Mouse (Mus musculus) ovary, adult 18-20 months (tissue): ENCODE data around the gene Kif2c.
A peak's percentile ranks its signal among the peaks of the same experiment; 100 is the strongest.

Source experiments
- DNase-seq: peaks from one replicate; pipeline ENCODE4 v3.0.0; 2022; ENCODE audit warnings: low spot score, mixed read lengths

Gene Kif2c

DNA sequence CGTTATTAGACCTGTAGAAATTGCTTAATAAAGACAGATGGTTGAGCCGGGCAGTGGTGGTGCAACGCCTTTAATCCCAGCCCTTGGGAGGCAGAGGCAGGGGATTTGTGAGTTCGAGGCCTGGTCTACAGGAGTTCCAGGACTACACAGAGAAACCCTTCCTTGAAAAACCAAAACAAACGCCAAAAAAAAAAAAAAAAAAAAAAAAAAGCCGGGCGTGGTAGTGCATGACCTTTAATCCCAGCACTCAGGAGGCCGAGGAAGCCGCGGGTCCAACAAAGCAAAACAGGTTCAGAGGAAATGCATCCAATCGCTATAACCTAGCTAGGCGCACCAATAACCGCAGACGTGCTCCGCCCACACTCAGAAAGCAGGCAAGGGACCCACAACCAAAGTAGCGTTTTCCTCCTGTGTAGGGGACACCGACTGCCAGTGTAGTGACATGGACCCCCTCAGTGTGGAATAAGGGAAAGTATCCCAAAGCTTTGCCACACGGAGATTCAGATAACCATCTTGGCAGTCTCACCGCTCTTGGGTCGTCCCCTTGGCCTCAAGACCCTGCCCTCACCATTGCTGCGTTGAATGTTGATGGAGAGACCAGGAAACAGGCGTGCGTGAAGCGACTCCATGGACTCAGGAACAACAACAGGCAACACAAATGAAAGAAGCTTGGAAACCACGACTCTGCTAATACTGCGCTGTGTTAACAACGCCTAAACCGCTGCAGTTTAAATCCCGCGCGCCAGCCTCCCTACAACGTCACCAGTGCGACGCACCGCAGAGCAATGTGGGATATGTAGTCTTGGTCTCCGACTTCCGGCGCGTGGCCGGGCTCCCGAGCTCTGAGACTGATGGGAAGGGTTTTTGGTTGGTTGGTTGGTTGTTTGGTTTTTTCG lies at the start of gene Kif2c:
Gene Kif2c (minus strand): TSS at position 777 of the 896 bp plus-strand sequence.
- DNase-seq: peak; percentile 84

DNA sequence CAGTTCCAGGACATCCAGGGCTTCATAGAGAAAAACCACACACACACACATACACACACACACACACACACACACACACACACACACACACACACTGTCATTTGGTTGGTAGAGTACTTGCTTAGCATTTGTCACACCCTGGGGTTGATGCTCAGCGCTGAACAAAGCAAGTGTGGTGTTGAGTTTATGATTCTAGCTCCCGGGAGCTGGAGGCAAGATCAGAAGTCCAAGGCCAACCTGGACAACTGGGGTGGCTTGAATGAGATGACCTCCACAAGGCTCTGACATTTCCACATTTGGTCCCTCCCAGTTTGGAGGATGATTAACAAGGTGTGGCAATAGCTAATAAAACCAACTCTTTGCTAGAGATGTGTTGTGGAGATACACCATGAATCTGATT lies 48.8 kb upstream of the Kif2c start:
- DNase-seq: no peak

DNA sequence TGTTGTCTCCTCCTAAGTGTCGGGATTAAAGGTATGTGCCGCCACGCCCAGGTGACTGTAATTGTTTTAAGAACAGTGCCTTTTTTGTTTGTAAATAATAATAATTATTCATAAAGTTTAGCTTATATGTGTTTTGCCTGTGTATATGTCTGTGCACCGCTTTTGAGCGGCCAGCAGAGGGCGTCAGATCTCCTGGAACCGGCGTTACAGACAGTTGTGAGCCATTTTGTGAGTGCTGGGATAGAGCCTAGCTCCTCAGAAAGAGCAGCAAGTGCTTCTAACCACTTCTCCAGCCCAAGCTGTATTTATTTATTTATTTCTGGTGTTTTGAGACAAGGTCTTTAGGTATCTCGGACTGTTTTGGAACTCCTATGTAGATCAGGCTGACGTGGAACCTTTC lies 47.9 kb upstream of the Kif2c start:
- DNase-seq: no peak

DNA sequence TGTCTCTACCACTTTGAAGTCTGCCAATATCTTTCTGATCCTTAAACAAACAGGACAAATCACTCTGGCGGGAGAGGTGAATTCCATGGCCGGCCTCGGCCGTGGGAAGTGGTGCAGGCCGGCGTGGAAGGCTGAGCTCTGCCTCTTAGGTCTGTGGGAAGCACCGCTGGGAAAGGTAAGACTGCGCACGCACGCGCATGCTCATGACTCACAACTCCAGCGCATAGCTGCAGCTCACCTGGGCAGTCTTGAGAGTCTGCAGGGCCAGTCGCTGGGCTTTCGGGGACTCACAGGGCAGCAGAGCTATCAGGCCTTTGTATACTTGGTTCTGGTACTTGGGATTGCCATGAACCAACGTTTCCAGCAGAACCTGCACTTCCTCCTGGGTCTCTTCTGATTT lies 47.2 kb upstream of the Kif2c start:
- DNase-seq: no peak

DNA sequence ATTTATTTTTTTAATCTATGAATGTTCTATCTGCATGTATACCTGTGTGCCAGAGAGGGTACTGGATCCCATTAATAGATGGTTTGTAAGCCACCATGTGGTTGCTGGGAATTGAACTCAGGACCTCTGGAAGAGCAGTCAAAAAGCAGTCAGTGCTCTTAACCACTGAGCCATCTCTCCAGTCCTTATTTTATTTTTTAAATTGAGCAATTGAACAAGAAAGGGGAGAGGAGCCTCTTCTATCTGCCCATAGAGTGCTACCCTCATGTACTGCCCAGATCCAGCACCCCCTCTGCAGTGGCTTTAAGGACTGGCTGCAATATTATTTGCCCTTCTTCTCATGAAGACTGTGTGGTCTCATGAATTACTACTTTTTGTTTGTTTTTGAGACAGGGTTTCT lies 42.8 kb upstream of the Kif2c start:
- DNase-seq: no peak

DNA sequence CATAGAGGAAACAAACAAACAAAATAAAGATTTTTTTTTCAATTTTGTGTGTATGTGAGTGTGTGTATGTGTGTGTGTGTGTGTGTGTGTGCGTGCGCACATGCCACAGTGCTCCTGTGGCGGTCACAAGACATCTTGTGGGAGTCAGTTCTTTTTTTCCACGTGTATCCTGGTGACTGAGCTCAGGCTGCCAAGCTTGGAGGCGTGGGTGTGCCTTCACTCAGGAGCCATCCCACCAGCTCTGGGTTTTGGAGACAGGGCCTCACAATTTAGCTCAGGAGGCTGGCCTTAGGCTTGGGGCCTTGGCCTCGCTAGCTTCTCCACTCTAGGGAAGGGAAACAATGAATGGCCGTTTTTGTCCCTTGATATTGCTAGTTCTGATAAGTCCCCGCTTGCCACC lies 41.7 kb upstream of the Kif2c start:
- no peak for DNase-seq

DNA sequence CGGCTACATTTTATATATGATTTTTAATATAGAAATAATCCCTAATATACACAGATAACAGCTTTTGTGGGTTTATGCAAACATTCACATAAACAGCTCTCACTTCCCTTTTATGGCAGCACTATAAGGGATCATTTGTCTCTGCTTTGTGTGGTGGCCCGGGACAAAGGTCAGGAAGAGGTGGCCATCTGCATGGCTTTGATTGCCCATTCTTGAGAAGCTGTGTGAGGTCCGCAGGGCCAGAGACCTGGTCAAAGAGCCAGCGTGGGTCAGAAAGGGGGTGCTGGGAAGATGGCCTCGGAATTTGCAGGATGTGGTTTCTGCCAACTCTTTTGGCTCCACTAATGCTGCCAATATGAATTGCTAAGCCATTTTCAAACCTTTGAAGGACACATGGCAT lies 40.6 kb upstream of the Kif2c start:
- DNase-seq: no peak

DNA sequence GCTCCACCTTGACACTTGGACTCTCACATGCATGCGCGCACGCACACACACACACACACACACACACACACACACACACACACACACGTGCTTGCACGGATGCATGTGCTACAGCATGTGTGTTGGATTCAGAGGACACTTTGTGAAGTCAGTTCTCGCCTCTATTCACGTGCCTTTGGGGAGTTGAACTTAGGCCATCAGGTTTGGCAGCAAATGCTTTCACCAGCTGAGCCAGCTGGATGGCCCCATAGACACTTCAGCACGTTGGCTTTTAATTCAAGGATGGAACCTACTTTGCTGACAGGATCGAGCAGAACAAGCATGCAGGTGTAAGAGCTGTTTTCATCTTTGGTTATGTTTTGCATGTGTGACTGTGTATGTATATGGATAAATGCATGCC lies 39.4 kb upstream of the Kif2c start:
- DNase-seq: no peak

DNA sequence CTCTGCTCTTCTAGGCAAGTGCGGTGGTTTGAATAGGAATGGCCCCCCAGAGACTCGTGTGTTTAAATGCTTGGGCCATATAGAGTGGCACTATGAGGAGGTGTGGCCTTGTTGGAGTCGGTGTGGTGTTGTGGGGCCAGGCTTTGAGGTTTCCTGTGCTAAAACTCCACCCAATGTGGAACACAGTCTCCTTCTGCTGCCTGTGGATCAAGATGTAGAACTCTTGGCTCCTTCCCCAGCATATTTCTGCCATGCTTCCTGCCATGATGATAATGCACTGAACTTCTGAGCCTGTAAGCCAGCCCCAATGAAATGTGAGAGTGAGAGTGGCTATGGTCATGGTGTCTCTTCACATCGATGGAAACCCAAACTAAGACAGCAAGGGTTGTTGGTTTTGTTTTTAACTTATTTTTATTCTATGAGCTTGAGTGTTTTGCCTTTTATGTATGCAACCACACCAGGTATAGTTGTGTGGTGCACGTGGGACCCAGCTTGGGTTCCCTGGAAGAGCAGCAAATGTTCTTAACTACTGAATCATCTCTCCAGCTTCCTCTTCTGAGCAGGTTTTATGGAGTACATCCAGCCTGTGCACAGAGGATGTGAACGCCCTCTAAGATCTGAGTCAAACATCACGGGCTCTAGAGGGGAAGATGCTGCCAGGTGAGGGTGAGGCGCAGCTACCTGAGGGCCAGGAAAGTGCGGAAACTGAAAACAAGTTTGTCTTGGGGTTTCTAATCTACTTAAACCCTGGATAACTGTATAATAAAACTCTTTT lies 38.5 kb upstream of the Kif2c start:
- no peak for DNase-seq

DNA sequence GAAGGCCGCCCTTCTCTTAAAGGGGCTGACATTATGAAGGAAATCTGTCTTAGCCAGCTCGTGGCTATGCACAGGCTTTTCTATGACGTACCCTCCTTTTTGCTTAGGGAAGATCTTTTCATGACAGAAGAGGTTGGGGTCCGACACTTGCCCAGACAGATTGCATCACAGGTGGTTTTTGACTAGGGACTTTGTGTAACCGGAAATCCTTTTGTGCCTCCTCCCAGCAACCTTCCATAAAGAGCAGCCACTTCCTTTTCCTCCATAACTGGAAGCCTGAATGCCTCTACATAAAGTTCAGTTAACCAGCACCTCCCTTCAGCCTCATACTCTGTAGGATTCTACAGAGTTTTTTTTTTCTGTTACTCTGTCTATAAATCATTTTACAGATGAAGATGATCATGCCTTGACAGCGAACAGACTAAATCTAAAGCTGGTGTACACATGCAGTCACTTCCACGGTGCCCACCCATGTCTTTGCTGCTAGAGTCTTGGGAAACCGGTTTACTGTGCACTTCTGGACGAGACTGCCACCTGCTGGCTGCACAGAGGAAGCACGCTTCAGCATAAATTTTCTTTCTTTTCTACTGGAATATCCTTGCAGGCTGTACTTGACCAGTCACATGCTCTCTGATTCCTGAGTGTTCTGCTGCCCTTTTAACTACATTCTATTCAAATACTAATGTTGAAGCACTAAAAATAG lies 36.2 kb upstream of the Kif2c start:
- DNase-seq: no peak

DNA sequence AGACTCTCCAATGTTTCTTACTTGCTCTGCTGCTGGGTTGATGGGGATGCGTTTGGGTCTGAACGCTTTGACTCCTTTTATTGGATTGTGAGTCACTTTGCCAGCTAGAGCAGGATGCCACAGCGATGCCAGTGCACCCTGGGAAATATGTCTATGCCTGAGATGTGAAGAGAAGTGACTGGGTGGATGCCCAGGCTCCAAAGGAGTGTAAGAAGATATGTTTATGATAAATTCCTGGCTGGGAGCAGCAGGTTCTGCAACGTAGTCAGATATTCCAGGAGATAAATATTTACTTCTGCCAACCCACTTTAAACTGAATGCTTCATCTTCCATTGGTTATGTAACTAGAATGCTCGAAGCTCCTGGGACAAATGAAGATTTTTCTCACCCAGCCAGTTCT lies 34.6 kb upstream of the Kif2c start:
- no peak for DNase-seq

DNA sequence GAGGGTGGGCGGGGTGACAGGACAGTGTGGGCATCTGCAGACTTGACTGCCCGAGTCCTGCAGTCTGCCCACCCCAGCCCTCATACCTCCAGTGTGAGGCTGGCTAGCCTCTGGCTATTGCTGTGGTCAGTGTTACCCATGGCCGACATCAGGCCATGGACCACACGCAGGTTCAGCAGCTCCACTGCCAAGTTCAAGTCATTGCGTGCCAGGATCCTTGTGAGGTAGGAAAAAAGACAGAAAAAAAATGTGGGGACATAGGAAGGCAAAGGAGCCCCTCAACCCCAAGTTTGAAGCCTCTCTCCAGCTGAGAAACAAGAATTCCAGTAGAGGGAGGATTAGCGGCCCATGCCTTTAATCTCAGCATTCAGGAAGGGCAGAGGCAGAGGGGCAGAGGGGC lies 31.8 kb upstream of the Kif2c start:
- no peak for DNase-seq

DNA sequence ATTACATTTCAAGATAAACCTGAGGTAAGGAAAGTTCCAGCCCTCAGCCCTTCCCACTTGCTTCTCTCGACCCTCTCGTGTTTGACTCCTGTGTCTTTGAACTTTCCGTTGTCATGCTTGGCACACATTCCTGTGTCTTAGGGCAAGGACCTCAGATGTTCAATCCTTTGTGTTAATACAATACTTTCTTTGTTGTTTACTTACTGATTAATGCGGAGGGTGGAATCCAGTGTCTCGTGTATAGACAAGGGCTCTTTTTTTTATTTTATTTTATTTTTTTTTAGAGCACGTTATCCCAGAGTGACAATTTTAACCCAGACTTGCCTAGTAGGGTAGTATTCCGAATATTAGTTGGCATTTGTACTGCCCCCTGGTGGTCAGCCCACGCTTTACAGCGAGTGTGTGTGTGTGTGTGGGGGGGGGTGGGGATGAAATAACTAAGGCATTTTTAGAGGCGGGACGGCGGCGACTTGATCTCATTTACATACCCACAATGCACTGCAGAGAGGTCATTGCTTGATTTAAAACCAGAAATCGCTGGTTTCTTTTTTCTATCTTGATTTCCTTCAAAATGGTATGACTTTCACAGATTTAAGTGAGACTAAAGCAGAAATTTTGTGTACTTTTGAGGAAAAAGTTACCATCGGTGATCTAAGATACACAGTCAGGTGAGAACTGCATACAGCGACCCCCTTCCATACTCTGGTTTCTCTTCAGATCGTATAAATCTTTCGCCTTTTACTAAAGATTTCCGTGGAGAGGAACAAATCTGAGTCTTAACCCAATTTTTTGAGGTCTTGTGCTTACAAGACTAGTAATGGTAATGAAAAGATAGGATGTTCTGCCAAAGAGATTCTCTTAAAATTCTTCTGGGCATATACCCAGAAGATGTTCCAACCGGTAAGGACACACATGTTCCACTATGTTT lies 28.0 kb upstream of the Kif2c start:
- peak; percentile 46 for DNase-seq

DNA sequence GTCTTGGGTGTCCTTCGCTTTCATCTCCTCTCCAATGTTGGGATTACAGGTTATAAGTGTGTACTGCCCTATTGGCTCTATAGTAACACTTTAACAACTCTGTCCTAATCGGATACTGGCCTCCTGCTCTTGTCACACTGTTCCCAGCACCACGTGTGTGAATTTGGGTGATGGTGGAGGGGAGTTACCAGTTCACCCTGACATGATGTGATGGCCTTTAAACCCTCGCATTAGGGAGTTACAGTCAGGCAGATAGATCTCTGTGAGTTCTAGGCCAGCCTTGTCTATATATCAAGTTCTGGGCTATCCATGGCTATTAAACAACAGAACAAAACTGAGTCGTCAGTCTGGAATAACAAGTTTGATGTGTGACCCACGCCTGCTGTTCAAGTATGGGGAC lies 27.2 kb upstream of the Kif2c start:
- DNase-seq: no peak

DNA sequence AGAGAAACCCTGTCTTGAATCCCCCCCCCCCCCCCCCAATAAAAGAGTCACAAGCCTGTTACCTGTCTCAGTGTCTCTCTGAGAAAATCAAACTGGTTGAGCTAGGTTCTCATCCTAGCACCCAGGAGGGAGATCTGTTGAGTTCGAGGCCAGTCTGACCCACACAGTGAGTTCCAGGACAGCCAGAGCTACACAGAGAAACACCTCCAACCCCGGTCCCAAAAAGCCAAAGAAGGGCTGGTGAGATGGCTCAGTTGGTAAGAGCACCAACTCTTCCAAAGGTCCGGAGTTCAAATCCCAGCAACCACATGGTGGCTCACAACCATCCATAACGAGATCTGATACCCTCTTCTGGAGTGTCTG lies 20.5 kb upstream of the Kif2c start:
- DNase-seq: no peak

DNA sequence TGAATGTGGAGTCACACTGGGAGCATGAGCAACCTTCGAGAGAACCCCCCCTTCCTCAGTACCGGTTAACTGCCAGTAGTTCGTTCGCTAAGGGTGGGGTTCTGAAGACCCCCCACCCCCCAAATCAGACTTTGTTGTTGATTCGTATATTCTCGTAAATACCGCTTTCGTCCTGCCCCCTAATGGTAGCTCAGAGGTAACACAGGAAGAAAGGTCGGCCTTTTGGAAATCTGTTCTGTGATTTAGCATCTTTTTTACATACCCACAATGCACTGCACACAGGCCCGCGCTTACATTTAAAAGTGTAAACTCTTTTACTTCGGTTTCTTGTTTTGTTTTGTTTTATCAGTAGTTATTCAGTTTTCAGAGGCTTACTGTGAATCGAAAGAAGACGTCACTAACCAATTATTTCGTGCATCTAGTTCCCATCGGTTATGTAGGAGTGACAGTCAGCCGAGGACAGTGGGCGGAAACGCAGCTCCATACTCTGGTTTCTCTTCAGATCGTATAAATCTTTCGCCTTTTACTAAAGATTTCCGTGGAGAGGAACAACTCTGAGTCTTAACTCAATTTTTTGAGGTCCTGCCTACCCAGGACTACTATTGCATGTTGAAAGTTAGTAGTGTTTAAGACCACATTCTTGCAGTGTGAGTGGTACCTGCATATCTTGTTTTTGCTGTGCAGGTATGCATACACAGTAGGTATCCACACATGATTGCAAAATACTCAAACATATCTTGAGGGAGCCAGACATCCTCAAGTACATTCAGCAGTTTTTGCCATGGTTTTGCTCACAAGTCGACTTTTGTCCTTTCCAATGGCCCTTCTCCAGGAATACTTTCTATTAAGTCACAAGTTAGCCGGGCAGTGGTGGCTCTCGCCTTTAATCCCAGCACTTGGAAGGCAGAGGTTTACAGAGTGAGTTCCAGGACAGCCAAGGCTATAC lies 19.9 kb upstream of the Kif2c start:
- no peak for DNase-seq

DNA sequence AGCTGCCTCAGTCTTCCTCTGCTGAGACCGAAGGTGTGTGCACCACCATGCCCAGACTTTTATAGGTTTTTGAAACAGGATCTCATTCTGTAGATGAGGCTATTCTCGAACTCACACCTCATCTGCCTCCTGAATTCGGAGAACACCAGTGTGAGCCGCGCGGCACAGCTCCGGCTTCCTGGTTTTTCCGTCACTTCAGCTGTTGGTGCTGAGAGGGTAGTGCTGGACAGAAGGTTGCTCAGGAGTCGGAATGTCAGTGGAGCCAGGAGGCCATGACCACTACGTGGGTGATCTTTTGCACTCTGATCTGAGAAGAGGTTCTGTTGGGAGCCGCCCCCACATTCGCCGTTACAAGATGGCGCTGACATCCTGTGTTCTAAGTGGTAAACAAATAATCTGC lies 9.4 kb upstream of the Kif2c start:
- DNase-seq: no peak

DNA sequence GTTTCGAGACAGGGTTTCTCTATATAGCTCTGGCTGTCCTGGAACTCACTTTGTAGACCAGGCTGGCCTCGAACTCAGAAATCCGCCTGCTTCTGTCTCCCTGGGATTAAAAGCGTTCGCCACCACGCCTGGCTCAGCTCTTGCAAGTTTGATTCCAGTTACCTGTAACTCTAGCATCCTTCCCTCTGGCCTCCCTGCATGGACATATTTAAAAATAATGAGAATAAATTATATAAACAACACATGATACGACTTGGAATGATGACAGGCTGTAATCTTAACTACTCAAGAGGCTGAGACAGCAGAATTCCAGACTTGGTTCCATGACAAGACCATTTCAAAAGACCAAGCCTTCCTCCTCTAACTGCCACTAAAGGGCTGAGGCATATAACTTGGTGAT lies 8.2 kb upstream of the Kif2c start:
- DNase-seq: no peak

DNA sequence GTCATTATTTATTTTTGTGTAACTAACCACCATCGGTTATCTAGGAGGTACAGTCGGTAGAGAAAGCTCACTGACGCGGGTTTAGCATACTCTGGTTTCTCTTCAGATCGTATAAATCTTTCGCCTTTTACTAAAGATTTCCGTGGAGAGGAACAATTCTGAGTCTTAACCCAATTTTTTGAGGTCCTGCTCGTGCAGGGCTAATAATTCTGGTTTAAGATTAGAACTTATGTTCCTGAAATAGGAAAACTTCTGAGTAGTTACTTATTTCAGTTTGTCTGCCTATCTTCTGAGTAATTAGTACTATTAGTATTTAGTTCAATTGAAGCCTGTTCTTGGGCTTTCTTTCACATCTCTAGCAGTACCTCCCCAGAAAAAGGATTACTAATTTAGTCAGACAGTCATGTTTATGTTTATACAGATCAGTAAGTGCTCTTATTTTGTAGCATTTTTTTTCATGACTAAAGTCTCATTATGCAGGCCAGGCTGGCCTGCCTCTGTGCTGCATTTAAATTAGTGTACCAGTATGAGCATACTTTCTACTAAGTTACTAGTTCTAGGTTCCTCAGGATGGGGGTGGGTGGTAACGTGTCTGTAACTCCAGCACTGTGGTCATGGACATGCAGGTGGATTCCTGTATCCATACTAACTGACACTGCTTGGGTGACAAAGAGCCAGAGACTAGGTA lies 7.6 kb upstream of the Kif2c start:
- no peak for DNase-seq

DNA sequence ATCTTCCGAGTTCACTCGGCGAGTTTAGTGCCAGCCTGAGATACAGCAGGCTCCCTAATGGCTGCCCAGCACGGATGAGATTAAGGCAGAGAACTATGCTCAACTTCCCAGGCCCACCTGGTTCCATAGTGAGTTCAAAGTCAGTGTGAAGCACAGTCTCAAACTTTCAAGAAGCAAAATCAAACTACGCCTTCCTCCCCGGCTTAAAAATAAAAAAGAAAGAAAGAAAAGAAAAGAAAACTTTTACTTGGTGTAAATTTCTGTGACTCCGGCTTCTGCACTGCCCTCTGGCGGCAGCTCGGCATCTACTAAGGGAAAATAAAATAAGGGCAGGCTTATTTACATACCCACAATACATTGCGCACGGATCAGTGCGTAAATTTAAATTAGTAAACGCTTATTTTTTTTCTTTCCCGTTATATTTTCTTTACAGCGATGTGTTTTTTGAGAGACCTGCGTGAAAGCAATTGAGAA lies 7.0 kb upstream of the Kif2c start:
- peak; percentile 63 for DNase-seq
